Mouse (Mus musculus): Measurements from ENCODE around the gene Ddx43.

- TF ChIP-seq CTCF (IDR thresholded peaks at IDR 0.05; ENCODE audit: insufficient read depth, low read length) = no peak
- TF ChIP-seq POLR2A (IDR thresholded peaks at IDR 0.05; ENCODE audit: borderline replicate concordance, extremely low read depth, low read depth, low read length) = no peak
These were observed 32.2 kb upstream of the Ddx43 start for GRCm38 (mm10) chr9:78363374-78363773.
